ENCODE assay signal across 10 mouse cellular contexts in genomic region chr8:84459276-84459675, GRCm38 (mm10).
DNase-seq lines count a peak whose midpoint lies in the region; ATAC-seq and TF ChIP-seq lines count a peak whose summit lies in the region.
"Had no signal": no experiment of that assay in that cellular context is flagged by ENCODE, and none has a peak within 500 bp of the region (broad histone marks: within the 10 kb centered on the region; RNA-seq: fewer than 3 reads in every experiment).

No protein-coding gene starts in this region.

- peak; percentile 47; the same call in 1 of the 2 replicates for ATAC-seq in midbrain, postnatal 0 days (ENCODE audit: low FRiP score)

- 25% methylated on average over 5 of the region's 5 CpGs for WGBS in midbrain, postnatal 0 days
- 45% methylated on average over 5 of the region's 5 CpGs for WGBS in limb, embryonic 10.5 days

- H3K4me2 ChIP-seq in midbrain, postnatal 0 days (ENCODE audit: low read depth, low read length, poor library complexity, severe bottlenecking), result no peak overlapping the region
- H3K4me2 ChIP-seq: heart, embryonic 13.5 days; liver, embryonic 13.5 days had no signal

- H3K9me3 ChIP-seq in midbrain, postnatal 0 days (ENCODE audit: low read length), result peaks cover 5% of the 10 kb centered on the region; the same call in 1 of the 2 replicates
- H3K9me3 ChIP-seq in limb, embryonic 10.5 days (replicated peaks), result 0 out of 2 replicates have a peak, but pooled peaks cover 2% of the 10 kb centered on the region
- H3K9me3 ChIP-seq: liver, embryonic 13.5 days had no signal

- H3K27ac ChIP-seq in midbrain, postnatal 0 days (ENCODE audit: low read depth, low read length), result peak overlapping the region; percentile 55
- no peak overlapping the region for H3K27ac ChIP-seq in limb, embryonic 10.5 days
- H3K27ac ChIP-seq: liver, embryonic 13.5 days had no signal

- H3K4me1 ChIP-seq in midbrain, postnatal 0 days (ENCODE audit: insufficient read depth, low read length), result no peaks in the 10 kb centered on the region
- no peaks in the 10 kb centered on the region for H3K4me1 ChIP-seq in limb, embryonic 10.5 days
- H3K4me1 ChIP-seq: liver, embryonic 13.5 days had no signal

- H3K27me3 ChIP-seq in midbrain, postnatal 0 days (ENCODE audit: insufficient read depth, low read length), result no peaks in the 10 kb centered on the region
- no peaks in the 10 kb centered on the region for H3K27me3 ChIP-seq in limb, embryonic 10.5 days (ENCODE audit: low read depth, poor library complexity, severe bottlenecking)
- H3K27me3 ChIP-seq: heart, embryonic 13.5 days; liver, embryonic 13.5 days had no signal

- no peak overlapping the region for H3K4me3 ChIP-seq in midbrain, postnatal 0 days (ENCODE audit: low read depth, low read length)
- H3K4me3 ChIP-seq in limb, embryonic 10.5 days, result no peak overlapping the region
- H3K4me3 ChIP-seq: heart, embryonic 13.5 days; liver, embryonic 13.5 days had no signal

- H3K36me3 ChIP-seq in midbrain, postnatal 0 days (ENCODE audit: insufficient read depth, low read length), result peaks cover 31% of the 10 kb centered on the region
- no peaks in the 10 kb centered on the region for H3K36me3 ChIP-seq in limb, embryonic 10.5 days
- H3K36me3 ChIP-seq: heart, embryonic 13.5 days; liver, embryonic 13.5 days had no signal

- TF ChIP-seq CTCF in midbrain, postnatal 0 days (IDR thresholded peaks at IDR 0.05), result no peak

- DNase-seq in Muller cell, postnatal 12 days (ENCODE audit: inconsistent ontology term), result peak; percentile 67
- peak; percentile 57 to 58 for DNase-seq in cerebellum, postnatal 36 days
- DNase-seq in layer of hippocampus, adult 8-10 months (ENCODE audit: low spot score in 2 of 2), result peak; percentile 41 to 58
- DNase-seq in midbrain, postnatal 0 days (ENCODE audit: low spot score), result peak; percentile 81
- DNase-seq in gastrocnemius, adult 18-20 months (ENCODE audit: low spot score), result no peak
- no peak for DNase-seq in adrenal gland, postnatal 36 days
- DNase-seq in limb, embryonic 10.5 days (ENCODE audit: low spot score), result no peak
- no peak for DNase-seq in lung, postnatal 36 days
- DNase-seq: liver, embryonic 13.5 days had no signal

- H3K9ac ChIP-seq in midbrain, postnatal 0 days (replicated peaks; ENCODE audit: low read length, poor library complexity, severe bottlenecking), result no peak overlapping the region
- H3K9ac ChIP-seq: heart, embryonic 13.5 days; liver, embryonic 13.5 days had no signal

Comparison
In these comparisons a context has a peak if more than half of its experiments do, and no peak if none do; other contexts are left out.
1. DNase-seq: peak in Muller cell, postnatal 12 days (single experiment), cerebellum, postnatal 36 days (2 of 2), layer of hippocampus, adult 8-10 months (2 of 2) and midbrain, postnatal 0 days (single experiment); none in gastrocnemius, adult 18-20 months (single experiment), adrenal gland, postnatal 36 days (0 of 2), limb, embryonic 10.5 days (single experiment) and lung, postnatal 36 days (single experiment).